Mouse (Mus musculus) midbrain, embryonic 15.5 days (tissue): ENCODE results near the gene Saa1. TPM values are rescaled to one million over a fixed set of nuclear protein-coding genes. Genes with fewer than 3 reads are reported as not detected.

ENCODE experiments used
- ATAC-seq: fragments of 200-750 bp; cut with Nextera tagmentation; replicated peaks from 2 replicates; pipeline ENCODE4 v1.8.0; 2017; ENCODE audit warnings: moderate TSS enrichment
- H3K27ac ChIP-seq: fragments of 300-500 bp; sonication (generic); 2 replicates; pipeline ENCODE4 v1.5.1; 2015; ENCODE audit warnings: mild to moderate bottlenecking, inconsistent platforms
- H3K27me3 ChIP-seq: fragments of 300-500 bp; sonication (generic); replicated peaks from 2 replicates; pipeline ENCODE4 v1.6.1; 2015; ENCODE audit warnings: inconsistent platforms
- H3K36me3 ChIP-seq: fragments of 300-500 bp; sonication (generic); replicated peaks from 2 replicates; pipeline ENCODE4 v1.6.1; 2015; ENCODE audit warnings: inconsistent platforms
- H3K4me1 ChIP-seq: fragments of 300-500 bp; sonication (generic); 2 replicates; pipeline ENCODE4 v1.6.1; 2015; ENCODE audit warnings: inconsistent platforms
- H3K4me2 ChIP-seq: fragments of 300-500 bp; sonication (generic); 2 replicates; pipeline ENCODE4 v1.6.1; 2015; ENCODE audit warnings: inconsistent platforms, mild to moderate bottlenecking, moderate library complexity
- H3K4me3 ChIP-seq: fragments of 300-500 bp; sonication (generic); 2 replicates; pipeline ENCODE4 v1.5.1; 2015; ENCODE audit warnings: mild to moderate bottlenecking, inconsistent platforms
- H3K9ac ChIP-seq: fragments of 300-500 bp; sonication (generic); 2 replicates; pipeline ENCODE4 v1.6.1; 2015; ENCODE audit warnings: mild to moderate bottlenecking, inconsistent platforms
- H3K9me3 ChIP-seq: fragments of 300-500 bp; sonication (generic); 2 replicates; pipeline ENCODE4 v1.6.1; 2016; ENCODE audit warnings: inconsistent platforms
- WGBS: fragments of 180-500 bp; shearing (Covaris S2); methylation state at CpG from one replicate; pipeline ENCODE4 v1.1.7; 2015; ENCODE audit warnings: mixed read lengths; 5-methylcytosine and 5-hydroxymethylcytosine counted together
- polyA plus RNA-seq: library from polyadenylated mRNA; unstranded; fragments of >200 nt; fragmentation: Nextera tagmentation; extraction: Ambion mirVana; gene quantifications from 2 replicates; pipeline ENCODE4 v1.2.1, GENCODE M21; 2015

Saa1 gene
- polyA plus RNA-seq, 1 experiment from 2014 or later: 0.30 TPM

- Histone ChIP-seq H3K27me3 (no peaks in the 10 kb centered on the region; the same call in 1 of the 2 replicates), H3K36me3 (no peaks in the 10 kb centered on the region), H3K4me3 (no peak within 1 kb of the TSS), H3K4me1 (no peaks in the 10 kb centered on the region), H3K4me2 (no peak within 1 kb of the TSS), H3K27ac (no peak within 1 kb of the TSS), H3K9ac (no peak within 1 kb of the TSS), H3K9me3 (no peaks in the 10 kb centered on the region)
- ATAC-seq: no peak
- WGBS: 90% methylated on average over 5 of the region's 5 CpGs
Observed at GRCm38 (mm10) chr7:46715600-46715999, 27.2 kb downstream of the Saa1 start, which contains the start of gene Saa3. TSS of gene Saa3 (minus strand) at chr7:46715700.

GRCm38 (mm10) chr7:46714518-46714917 lies 28.3 kb downstream of the Saa1 start:
- Histone ChIP-seq H3K27me3 (no peaks in the 10 kb centered on the region), H3K4me2 (no peak overlapping the region), H3K36me3 (no peaks in the 10 kb centered on the region), H3K4me1 (peaks cover 3% of the 10 kb centered on the region), H3K9ac (no peak overlapping the region), H3K9me3 (no peaks in the 10 kb centered on the region), H3K27ac (no peak overlapping the region), H3K4me3 (no peak overlapping the region)
- ATAC-seq: no peak
- 28% methylated on average over 6 of the region's 6 CpGs for WGBS

GRCm38 (mm10) chr7:46712250-46712649 lies 30.5 kb downstream of the Saa1 start:
- ATAC-seq: no peak

GRCm38 (mm10) chr7:46710390-46710844 lies 32.4 kb downstream of the Saa1 start, which contains the start of gene Saal1:
TSS of gene Saal1 (minus strand) at chr7:46710680.
- ATAC-seq: peak; percentile 98
- peak within 1 kb of the TSS; percentile 52 for H3K4me2 ChIP-seq
- no peaks in the 10 kb centered on the region for H3K9me3 ChIP-seq
- peak within 1 kb of the TSS; percentile 84 for H3K27ac ChIP-seq
- H3K27me3 ChIP-seq: no peaks in the 10 kb centered on the region
- peaks cover 9% of the 10 kb centered on the region for H3K4me1 ChIP-seq
- under 1% methylated on average over 35 of the region's 38 CpGs for WGBS
- H3K36me3 ChIP-seq: no peaks in the 10 kb centered on the region; the same call in 1 of the 2 replicates
- H3K4me3 ChIP-seq: peak within 1 kb of the TSS; percentile 76
- peak within 1 kb of the TSS; percentile 85 for H3K9ac ChIP-seq

More at GRCm38 (mm10) chr7:46712250-46712649, 30.5 kb downstream of the Saa1 start:
- H3K4me3 ChIP-seq: no peak overlapping the region
- WGBS: 78% methylated on average over 6 of the region's 6 CpGs
- H3K27ac ChIP-seq: no peak overlapping the region
- H3K4me1 ChIP-seq: peaks cover 9% of the 10 kb centered on the region
- H3K36me3 ChIP-seq: no peaks in the 10 kb centered on the region
- no peaks in the 10 kb centered on the region for H3K9me3 ChIP-seq
- H3K9ac ChIP-seq: no peak overlapping the region
- H3K4me2 ChIP-seq: no peak overlapping the region
- no peaks in the 10 kb centered on the region for H3K27me3 ChIP-seq

GRCm38 (mm10) chr7:46700521-46701025 lies 42.2 kb downstream of the Saa1 start:
- peaks cover 36% of the 10 kb centered on the region for H3K36me3 ChIP-seq
- WGBS: 94% methylated on average over 6 of the region's 6 CpGs
- no peaks in the 10 kb centered on the region for H3K27me3 ChIP-seq
- no peaks in the 10 kb centered on the region for H3K4me1 ChIP-seq
- H3K4me3 ChIP-seq: no peak overlapping the region
- no peaks in the 10 kb centered on the region for H3K9me3 ChIP-seq
- no peak overlapping the region for H3K27ac ChIP-seq
- no peak overlapping the region for H3K9ac ChIP-seq
- no peak for ATAC-seq
- H3K4me2 ChIP-seq: no peak overlapping the region

DNA sequence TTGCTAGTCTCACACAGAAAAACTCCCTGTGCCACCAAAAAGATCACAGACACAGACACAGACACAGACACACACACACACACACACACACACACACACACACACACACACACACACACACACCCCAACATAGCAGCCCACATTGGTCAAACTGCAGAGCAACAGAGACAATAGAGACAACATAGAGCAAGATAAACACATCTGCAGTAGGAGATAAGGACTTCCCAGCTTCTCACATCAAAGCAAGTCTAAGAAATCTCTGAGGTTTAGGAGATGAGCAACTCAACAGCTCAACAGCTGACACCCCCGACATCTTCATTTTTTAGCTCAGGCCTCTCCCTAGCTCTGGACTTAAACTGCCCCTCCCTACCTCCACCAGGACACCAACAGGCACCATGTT lies 46.0 kb downstream of the Saa1 start:
- H3K4me2 ChIP-seq: no peak overlapping the region
- H3K27ac ChIP-seq: no peak overlapping the region
- peaks cover 39% of the 10 kb centered on the region for H3K36me3 ChIP-seq
- no peaks in the 10 kb centered on the region for H3K9me3 ChIP-seq
- WGBS: 86% methylated on average over 1 of the region's 1 CpGs
- no peaks in the 10 kb centered on the region for H3K27me3 ChIP-seq
- H3K9ac ChIP-seq: no peak overlapping the region
- no peaks in the 10 kb centered on the region for H3K4me1 ChIP-seq
- no peak overlapping the region for H3K4me3 ChIP-seq
- ATAC-seq: no peak

Other genes with a start within 250 kb of the Saa1 start
- 42.9 and 45.6 TPM in 2 replicates for gene Sergef, start 103.2 kb downstream of the Saa1 start, polyA plus RNA-seq
- gene Tph1, start 70.4 kb downstream of the Saa1 start, polyA plus RNA-seq: 0.78 and 0.80 TPM in 2 replicates
- 13.3 and 13.9 TPM in 2 replicates for gene Saal1, start 32.3 kb downstream of the Saa1 start, polyA plus RNA-seq
- gene Saa3, start 27.3 kb downstream of the Saa1 start, polyA plus RNA-seq: 0.15 TPM in 1 of 2 replicates, not detected in the other
- not detected in 2 replicates for gene Saa4, start 10.4 kb downstream of the Saa1 start, polyA plus RNA-seq
- not detected in 2 replicates for gene Saa2, start 8.8 kb upstream of the Saa1 start, polyA plus RNA-seq
- 13.0 and 13.7 TPM in 2 replicates for gene Hps5, start 53.1 kb upstream of the Saa1 start, polyA plus RNA-seq
- gene Gtf2h1, start 53.1 kb upstream of the Saa1 start, polyA plus RNA-seq: 41.2 and 44.6 TPM in 2 replicates
- gene Ldha, start 98.5 kb upstream of the Saa1 start, polyA plus RNA-seq: 522 and 586 TPM in 2 replicates
- 0.15 TPM in 1 of 2 replicates, not detected in the other for gene Ldhc, start 118.2 kb upstream of the Saa1 start, polyA plus RNA-seq
- gene Tsg101, start 177.0 kb upstream of the Saa1 start, polyA plus RNA-seq: 370 and 380 TPM in 2 replicates
- gene Uevld, start 215.5 kb upstream of the Saa1 start, polyA plus RNA-seq: 5.4 and 6.5 TPM in 2 replicates
- not detected in 2 replicates for gene Gm9999, start 240.6 kb upstream of the Saa1 start, polyA plus RNA-seq